Mouse (Mus musculus) heart, embryonic 14.5 days (tissue): Measurements from ENCODE around the gene Galns. TPM values are rescaled to one million over a fixed set of nuclear protein-coding genes. Genes with fewer than 3 reads are reported as not detected.
A peak's percentile ranks its signal among the peaks of the same experiment; 100 is the strongest.
"Not testable (repeated sequence)": the region's sequence is repeated elsewhere in the genome, so short reads cannot be mapped to it uniquely, and the experiment has no call there.

Source experiments
- ATAC-seq: fragments of 200-750 bp; cut with Nextera tagmentation; 2 replicates; pipeline ENCODE4 v1.8.0; 2017; ENCODE audit warnings: low read depth, moderate TSS enrichment; ENCODE audit not compliant: insufficient number of reproducible peaks, insufficient read depth, low FRiP score
- H3K27ac ChIP-seq, 2 experiments: fragments of 200-500 bp in 1 of 2; fragments of 300-500 bp in 1 of 2; sonication (generic) in 1 of 2; replicated peaks in 1 of 2; 2 replicates each; pipeline ENCODE4 v1.5.1; 2012 to 2014; ENCODE audit warnings: low read depth in 2 of 2, low read length in 2 of 2, control low read depth in 1 of 2, mild to moderate bottlenecking in 1 of 2, mixed read lengths in 1 of 2; ENCODE audit not compliant: control insufficient read depth in 1 of 2, insufficient read depth in 1 of 2
- H3K27me3 ChIP-seq: fragments of 300-500 bp; sonication (generic); 2 replicates; pipeline ENCODE4 v1.6.1; 2014; ENCODE audit warnings: mild to moderate bottlenecking, low read length, control low read depth; ENCODE audit not compliant: control insufficient read depth, insufficient read depth
- H3K36me3 ChIP-seq: fragments of 300-500 bp; sonication (generic); 2 replicates; pipeline ENCODE4 v1.6.1; 2014; ENCODE audit warnings: mild to moderate bottlenecking, control low read depth, low read length, mixed read lengths; ENCODE audit not compliant: control insufficient read depth, insufficient read depth
- H3K4me1 ChIP-seq, 2 experiments: fragments of 200-500 bp in 1 of 2; fragments of 300-500 bp in 1 of 2; sonication (generic) in 1 of 2; 2 replicates each; pipeline ENCODE4 v1.6.1; 2012 to 2014; ENCODE audit warnings: low read length in 2 of 2, control low read depth in 1 of 2, mixed read lengths in 1 of 2; ENCODE audit not compliant: control insufficient read depth in 2 of 2, insufficient read depth in 2 of 2
- H3K4me2 ChIP-seq: fragments of 300-500 bp; sonication (generic); 2 replicates; pipeline ENCODE4 v1.6.1; 2014; ENCODE audit warnings: mild to moderate bottlenecking, low read length
- H3K4me3 ChIP-seq, 2 experiments: fragments of 200-500 bp in 1 of 2; fragments of 300-500 bp in 1 of 2; sonication (generic) in 1 of 2; 2 replicates each; pipeline ENCODE4 v1.5.1; 2012 to 2014; ENCODE audit warnings: low read length in 2 of 2, mild to moderate bottlenecking in 2 of 2, control low read depth in 1 of 2, low read depth in 1 of 2, moderate library complexity in 1 of 2; ENCODE audit not compliant: control insufficient read depth in 1 of 2, insufficient read depth in 1 of 2
- H3K9ac ChIP-seq: fragments of 300-500 bp; sonication (generic); 2 replicates; pipeline ENCODE4 v1.6.1; 2014; ENCODE audit warnings: mild to moderate bottlenecking, low read length
- H3K9me3 ChIP-seq: fragments of 300-500 bp; sonication (generic); 2 replicates; pipeline ENCODE4 v1.6.1; 2016; ENCODE audit warnings: low read length, control low read depth; ENCODE audit not compliant: control insufficient read depth
- WGBS: fragments of 180-500 bp; shearing (Covaris S2); extraction: QIAGEN DNeasy Blood & Tissue Kit; methylation state at CpG from one replicate; pipeline ENCODE4 v1.1.7; 2014; 5-methylcytosine and 5-hydroxymethylcytosine counted together
- polyA plus RNA-seq: library from polyadenylated mRNA; unstranded; fragments of >200 nt; fragmentation: Nextera tagmentation; extraction: Ambion mirVana; gene quantifications from 2 replicates; pipeline ENCODE4 v1.2.1, GENCODE M21; 2014

The Galns gene
- polyA plus RNA-seq, 1 experiment from 2014 or later: 11.2 TPM

DNA sequence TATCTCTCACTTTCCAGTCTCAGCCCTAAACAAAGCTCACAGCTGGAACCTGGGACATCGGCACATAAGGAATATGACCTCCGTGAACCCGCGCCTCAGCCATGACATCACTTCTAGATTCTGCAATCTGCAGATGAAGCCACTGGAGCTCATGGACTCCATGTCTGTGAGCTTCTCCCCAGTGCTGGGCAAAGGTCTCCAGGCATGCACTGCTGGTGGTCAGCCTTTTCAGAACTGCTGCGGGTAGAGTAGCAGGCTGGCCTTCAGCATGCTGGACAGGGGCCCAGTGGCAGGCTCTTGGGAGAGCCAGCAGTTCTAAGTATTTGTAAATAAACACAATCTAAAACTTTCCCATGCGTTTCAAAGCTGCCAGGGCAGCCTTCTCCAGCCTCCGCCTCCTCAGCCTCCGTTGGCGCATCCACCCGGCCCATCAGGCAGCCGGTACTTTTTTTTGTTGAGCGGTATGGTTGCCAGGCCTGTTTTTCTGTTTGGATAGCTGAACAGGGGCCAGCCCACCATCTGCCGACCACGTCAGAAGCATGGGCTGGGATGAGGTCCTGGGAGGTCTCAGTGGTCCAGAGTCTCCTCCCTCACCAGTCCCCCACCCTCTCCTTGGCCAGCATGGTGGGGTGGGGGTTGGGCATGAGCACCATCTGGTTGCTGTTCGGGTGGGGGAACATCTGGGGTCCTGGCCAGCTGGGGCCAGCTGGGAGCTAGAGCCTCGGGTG lies 28.4 kb upstream of the Galns start:
- H3K4me3 ChIP-seq: no peak overlapping the region
- no peak overlapping the region for H3K27ac ChIP-seq
- H3K27me3 ChIP-seq: no peaks in the 10 kb centered on the region
- H3K4me1 ChIP-seq: peaks cover 30 to 41% of the 10 kb centered on the region in 2 experiments
- H3K9me3 ChIP-seq: no peaks in the 10 kb centered on the region
- no peak overlapping the region for H3K4me2 ChIP-seq
- peaks cover 25% of the 10 kb centered on the region; the same call in 1 of the 2 replicates for H3K36me3 ChIP-seq
- ATAC-seq: no peak
- H3K9ac ChIP-seq: no peak overlapping the region
- WGBS: 51% methylated on average over 16 of the region's 16 CpGs

DNA sequence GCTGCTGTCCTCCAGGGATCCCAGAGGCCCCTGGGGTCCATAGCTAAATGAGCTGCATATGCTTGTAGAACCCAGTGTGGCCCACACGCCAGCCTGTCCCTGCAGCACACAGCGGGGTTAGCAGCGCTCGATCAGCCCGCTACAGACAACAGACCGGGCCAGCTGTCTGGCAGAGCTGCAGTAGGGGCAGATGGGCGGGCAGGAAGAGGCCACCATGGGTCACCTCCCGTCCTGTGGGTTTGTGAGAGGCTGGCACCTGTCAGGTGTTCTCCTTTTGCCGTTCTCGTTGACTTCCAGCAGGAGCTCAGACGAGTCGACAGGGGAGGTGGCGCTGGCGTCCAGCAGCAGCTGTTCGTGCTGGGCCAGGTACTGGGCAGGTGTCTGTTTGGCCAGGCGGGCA lies 27.3 kb upstream of the Galns start:
- Histone ChIP-seq H3K27ac (no peak overlapping the region), H3K27me3 (no peaks in the 10 kb centered on the region), H3K9ac (no peak overlapping the region), H3K9me3 (no peaks in the 10 kb centered on the region), H3K4me3 (no peak overlapping the region), H3K4me2 (no peak overlapping the region), H3K36me3 (peaks cover 25% of the 10 kb centered on the region; the same call in 1 of the 2 replicates), H3K4me1 (peaks cover 30 to 36% of the 10 kb centered on the region in 2 experiments)
- 81% methylated on average over 16 of the region's 16 CpGs for WGBS
- ATAC-seq: no peak

DNA sequence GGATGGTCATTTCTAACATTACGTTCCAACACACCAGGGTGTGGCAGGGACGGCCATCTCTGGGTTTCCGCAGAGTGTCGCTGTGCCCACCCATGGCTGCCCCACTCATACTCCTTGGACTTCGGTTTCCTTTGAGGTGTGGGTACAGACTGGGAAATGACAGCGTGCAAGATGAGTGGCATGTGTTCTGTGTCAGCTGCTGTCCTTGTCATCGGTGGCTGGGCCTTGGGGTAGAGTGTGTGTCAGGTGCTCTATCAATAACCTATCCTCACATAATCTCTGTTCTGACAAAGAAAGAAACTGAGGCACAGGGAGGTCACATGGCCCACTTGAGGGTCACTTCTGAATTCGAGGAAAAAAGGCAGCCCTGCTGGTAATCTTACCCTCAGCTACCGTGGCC lies 26.0 kb upstream of the Galns start:
- H3K9me3 ChIP-seq: no peaks in the 10 kb centered on the region
- H3K36me3 ChIP-seq: peaks cover 31% of the 10 kb centered on the region; the same call in 1 of the 2 replicates
- H3K27me3 ChIP-seq: no peaks in the 10 kb centered on the region
- H3K4me1 ChIP-seq: peaks cover 26 to 31% of the 10 kb centered on the region in 2 experiments
- H3K9ac ChIP-seq: no peak overlapping the region
- no peak for ATAC-seq
- no peak overlapping the region for H3K4me2 ChIP-seq
- H3K27ac ChIP-seq: peak overlapping the region in 1 of 2 experiments; percentile 20; a peak in 1 of 4 replicates
- WGBS: 80% methylated on average over 9 of the region's 9 CpGs
- H3K4me3 ChIP-seq: no peak overlapping the region

- Histone ChIP-seq H3K4me1 (peaks cover 25 to 29% of the 10 kb centered on the region in 2 experiments), H3K4me3 (no peak overlapping the region), H3K9me3 (no peaks in the 10 kb centered on the region), H3K9ac (no peak overlapping the region), H3K27ac (peak overlapping the region in 1 of 2 experiments; percentile 20; a peak in 1 of 4 replicates), H3K27me3 (no peaks in the 10 kb centered on the region), H3K36me3 (peaks cover 31% of the 10 kb centered on the region; the same call in 1 of the 2 replicates), H3K4me2 (no peak overlapping the region)
- ATAC-seq: no peak
- 45% methylated on average over 9 of the region's 9 CpGs for WGBS
These were observed 25.5 kb upstream of the Galns start for GRCm38 (mm10) chr8:122636803-122637175.

DNA sequence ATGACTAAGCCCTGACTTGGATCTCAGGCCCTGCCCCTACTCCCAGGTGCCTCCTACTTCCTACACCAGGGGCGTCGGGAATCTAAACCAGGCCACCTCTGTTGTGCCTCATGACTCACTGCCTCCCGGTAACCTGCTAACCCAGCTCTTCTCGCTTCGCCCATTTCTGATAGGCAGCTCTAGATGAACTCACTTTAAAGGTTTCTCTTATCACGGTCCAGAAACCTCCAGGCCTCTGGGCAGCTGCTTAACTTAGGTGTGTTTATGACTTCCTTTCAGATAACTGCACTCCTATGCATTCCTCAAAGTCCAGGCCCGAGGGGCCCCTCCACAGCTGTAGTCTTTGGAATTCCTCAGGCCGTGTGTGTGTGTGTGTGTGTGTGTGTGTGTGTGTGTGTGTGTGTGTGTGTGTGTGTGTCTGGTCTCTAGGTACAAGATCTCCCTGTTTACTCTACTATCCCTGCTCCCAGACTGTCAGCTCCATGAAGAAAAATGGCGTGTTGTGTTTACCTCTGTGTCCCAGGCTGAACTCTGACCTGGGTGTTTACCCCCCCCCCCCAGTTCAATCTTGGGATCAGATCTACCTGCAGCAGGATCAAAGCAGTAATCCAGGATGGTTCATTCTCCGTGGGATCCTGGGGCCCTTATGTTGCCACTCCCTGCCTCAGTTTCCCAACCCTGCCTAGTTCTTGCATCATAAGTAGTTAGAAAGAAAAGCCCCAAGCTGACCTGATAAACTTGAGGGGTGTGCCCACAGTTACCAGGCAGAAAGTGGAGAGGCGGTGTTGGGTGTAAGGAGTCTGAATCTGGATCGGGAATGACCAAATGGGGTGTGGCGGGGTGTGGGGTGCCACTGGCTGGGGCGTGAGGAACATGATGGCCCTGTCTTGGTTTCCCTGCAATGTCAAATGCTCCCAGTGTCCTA lies 24.9 kb upstream of the Galns start:
- peaks cover 31% of the 10 kb centered on the region; the same call in 1 of the 2 replicates for H3K36me3 ChIP-seq
- H3K27ac ChIP-seq: 0 out of 4 replicates have a peak overlapping the region, but pooled peaks of 1 of the 2 experiments have one; percentile 20
- H3K4me1 ChIP-seq: peaks cover 25 to 28% of the 10 kb centered on the region in 2 experiments
- no peak for ATAC-seq
- 32% methylated on average over 14 of the region's 14 CpGs for WGBS
- H3K4me3 ChIP-seq: no peak overlapping the region
- no peaks in the 10 kb centered on the region for H3K27me3 ChIP-seq
- no peak overlapping the region for H3K9ac ChIP-seq
- H3K4me2 ChIP-seq: no peak overlapping the region
- no peaks in the 10 kb centered on the region for H3K9me3 ChIP-seq

GRCm38 (mm10) chr8:122633205-122633604 lies 21.9 kb upstream of the Galns start:
- Histone ChIP-seq H3K9me3 (no peaks in the 10 kb centered on the region), H3K27ac (no peak overlapping the region), H3K4me3 (no peak overlapping the region), H3K4me1 (peaks cover 19% of the 10 kb centered on the region in 2 experiments), H3K4me2 (no peak overlapping the region), H3K9ac (no peak overlapping the region), H3K36me3 (peaks cover 31% of the 10 kb centered on the region), H3K27me3 (no peaks in the 10 kb centered on the region)
- 89% methylated on average over 14 of the region's 14 CpGs for WGBS
- no peak for ATAC-seq

GRCm38 (mm10) chr8:122632134-122632533 lies 20.9 kb upstream of the Galns start:
- H3K9me3 ChIP-seq, H3K9ac ChIP-seq, H3K27ac ChIP-seq, H3K4me3 ChIP-seq, ATAC-seq, H3K4me2 ChIP-seq, H3K27me3 ChIP-seq: not testable (repeated sequence)
- WGBS: 75% methylated on average over 3 of the region's 3 CpGs
- Histone ChIP-seq H3K36me3 (peaks cover 31% of the 10 kb centered on the region), H3K4me1 (peaks cover 17 to 18% of the 10 kb centered on the region in 2 experiments)
